Mouse (Mus musculus): ENCODE results near the gene Rassf8. TPM values are rescaled to one million over a fixed set of nuclear protein-coding genes. Genes with fewer than 3 reads are reported as not detected.

The Rassf8 gene
- polyA plus RNA-seq, 1 experiment from 2014 or later: 10.6 TPM

- no peak overlapping the region for H3K27ac ChIP-seq (ENCODE audit: poor library complexity, severe bottlenecking)
- H3K9me3 ChIP-seq (replicated peaks): no peaks in the 10 kb centered on the region
- peaks cover 6% of the 10 kb centered on the region for H3K4me1 ChIP-seq (replicated peaks)
- H3K9ac ChIP-seq: peak overlapping the region; percentile 79
- peak overlapping the region; percentile 92 for H3K4me2 ChIP-seq
- ATAC-seq (ENCODE audit: insufficient number of reproducible peaks, low FRiP score): no peak
- H3K27me3 ChIP-seq (replicated peaks): 0 out of 2 replicates have a peak, but pooled peaks cover 4% of the 10 kb centered on the region
- 13% methylated on average over 4 of the region's 4 CpGs for WGBS
- peak overlapping the region; percentile 73 for H3K4me3 ChIP-seq
- no peaks in the 10 kb centered on the region; the same call in 1 of the 2 replicates for H3K36me3 ChIP-seq
These were observed 115.8 kb downstream of the Rassf8 start for GRCm38 (mm10) chr6:145862321-145862720.

GRCm38 (mm10) chr6:145862739-145863064 lies 116.2 kb downstream of the Rassf8 start:
- peak overlapping the region; percentile 73 for H3K4me3 ChIP-seq
- H3K9ac ChIP-seq: peak overlapping the region; percentile 79
- H3K4me2 ChIP-seq: peak overlapping the region; percentile 92
- no peak for ATAC-seq (ENCODE audit: insufficient number of reproducible peaks, low FRiP score)
- peak overlapping the region; percentile 71 for H3K27ac ChIP-seq (ENCODE audit: poor library complexity, severe bottlenecking)
- 2% methylated on average over 33 of the region's 35 CpGs for WGBS
- peaks cover 6% of the 10 kb centered on the region for H3K4me1 ChIP-seq (replicated peaks)
- H3K27me3 ChIP-seq (replicated peaks): 0 out of 2 replicates have a peak, but pooled peaks cover 4% of the 10 kb centered on the region
- no peaks in the 10 kb centered on the region for H3K9me3 ChIP-seq (replicated peaks)
- H3K36me3 ChIP-seq: no peaks in the 10 kb centered on the region; the same call in 1 of the 2 replicates

GRCm38 (mm10) chr6:145863065-145863971 lies 116.8 kb downstream of the Rassf8 start:
- H3K4me2 ChIP-seq: peak overlapping the region; percentile 92
- H3K9me3 ChIP-seq (replicated peaks): no peaks in the 10 kb centered on the region
- no peaks in the 10 kb centered on the region; the same call in 1 of the 2 replicates for H3K36me3 ChIP-seq
- peak overlapping the region; percentile 79 for H3K9ac ChIP-seq
- 0 out of 2 replicates have a peak, but pooled peaks cover 4% of the 10 kb centered on the region for H3K27me3 ChIP-seq (replicated peaks)
- peak overlapping the region; percentile 73 for H3K4me3 ChIP-seq
- under 1% methylated on average over 104 of the region's 105 CpGs for WGBS
- ATAC-seq (ENCODE audit: insufficient number of reproducible peaks, low FRiP score): peak; percentile 46
- H3K27ac ChIP-seq (ENCODE audit: poor library complexity, severe bottlenecking): peak overlapping the region; percentile 71
- peaks cover 6% of the 10 kb centered on the region for H3K4me1 ChIP-seq (replicated peaks)

- Histone ChIP-seq H3K9me3 (replicated peaks) (no peaks in the 10 kb centered on the region), H3K4me2 (peak overlapping the region; percentile 92), H3K4me1 (replicated peaks) (peaks cover 7% of the 10 kb centered on the region), H3K36me3 (no peaks in the 10 kb centered on the region; the same call in 1 of the 2 replicates), H3K27me3 (replicated peaks) (0 out of 2 replicates have a peak, but pooled peaks cover 4% of the 10 kb centered on the region), H3K9ac (peak overlapping the region; percentile 79), H3K4me3 (peak overlapping the region; percentile 73), H3K27ac (ENCODE audit: poor library complexity, severe bottlenecking) (0 out of 2 replicates have a peak overlapping the region, but pooled peaks have one; percentile 71)
- ATAC-seq (ENCODE audit: insufficient number of reproducible peaks, low FRiP score): no peak
- WGBS: 2% methylated on average over 8 of the region's 8 CpGs
These were observed 117.6 kb downstream of the Rassf8 start for GRCm38 (mm10) chr6:145864171-145864570.

GRCm38 (mm10) chr6:145865289-145865885 lies 118.8 kb downstream of the Rassf8 start, which contains the start of gene Bhlhe41:
Gene Bhlhe41, minus strand, starts transcription at chr6:145865558.
- ATAC-seq (ENCODE audit: insufficient number of reproducible peaks, low FRiP score): peak; percentile 80
- peak within 1 kb of the TSS; percentile 73 for H3K4me3 ChIP-seq
- peaks cover 13% of the 10 kb centered on the region for H3K4me1 ChIP-seq (replicated peaks)
- H3K9ac ChIP-seq: peak within 1 kb of the TSS; percentile 73
- H3K9me3 ChIP-seq (replicated peaks): no peaks in the 10 kb centered on the region
- no peaks in the 10 kb centered on the region for H3K36me3 ChIP-seq
- 0 out of 2 replicates have a peak, but pooled peaks cover 4% of the 10 kb centered on the region for H3K27me3 ChIP-seq (replicated peaks)
- peak within 1 kb of the TSS; percentile 86 for H3K27ac ChIP-seq (ENCODE audit: poor library complexity, severe bottlenecking)
- H3K4me2 ChIP-seq: peak within 1 kb of the TSS; percentile 92
- WGBS: under 1% methylated on average over 56 of the region's 57 CpGs

GRCm38 (mm10) chr6:145865886-145866851 lies 119.6 kb downstream of the Rassf8 start:
- Histone ChIP-seq H3K9ac (peak overlapping the region; percentile 73), H3K9me3 (replicated peaks) (no peaks in the 10 kb centered on the region), H3K27ac (ENCODE audit: poor library complexity, severe bottlenecking) (peak overlapping the region; percentile 86), H3K36me3 (no peaks in the 10 kb centered on the region), H3K4me2 (peak overlapping the region; percentile 92), H3K4me1 (replicated peaks) (peaks cover 19% of the 10 kb centered on the region), H3K4me3 (peak overlapping the region; percentile 73), H3K27me3 (replicated peaks) (0 out of 2 replicates have a peak, but pooled peaks cover 4% of the 10 kb centered on the region)
- ATAC-seq (ENCODE audit: insufficient number of reproducible peaks, low FRiP score): peak; percentile 34; the same call in 1 of the 2 replicates
- WGBS: under 1% methylated on average over 69 of the region's 69 CpGs

GRCm38 (mm10) chr6:145867111-145867510 lies 120.6 kb downstream of the Rassf8 start:
- Histone ChIP-seq H3K36me3 (no peaks in the 10 kb centered on the region), H3K27ac (ENCODE audit: poor library complexity, severe bottlenecking) (no peak overlapping the region), H3K9ac (no peak overlapping the region), H3K9me3 (replicated peaks) (no peaks in the 10 kb centered on the region), H3K4me1 (replicated peaks) (peaks cover 25% of the 10 kb centered on the region), H3K4me3 (no peak overlapping the region), H3K4me2 (peak overlapping the region; percentile 92; the same call in 1 of the 2 replicates), H3K27me3 (replicated peaks) (0 out of 2 replicates have a peak, but pooled peaks cover 4% of the 10 kb centered on the region)
- WGBS: 58% methylated on average over 3 of the region's 3 CpGs
- ATAC-seq (ENCODE audit: insufficient number of reproducible peaks, low FRiP score): no peak

Other genes with a start within 250 kb of the Rassf8 start
- gene Lmntd1, start 132.4 kb upstream of the Rassf8 start, polyA plus RNA-seq (2016; fragmentation: Nextera tagmentation; extraction: Ambion mirVana): 7.0 and 7.7 TPM in 2 replicates
- gene Tuba3b, start 131.0 kb upstream of the Rassf8 start, polyA plus RNA-seq (2016; fragmentation: Nextera tagmentation; extraction: Ambion mirVana): not detected in 2 replicates
- 6.5 and 6.9 TPM in 2 replicates for gene Bhlhe41, start 118.8 kb downstream of the Rassf8 start, polyA plus RNA-seq (2016; fragmentation: Nextera tagmentation; extraction: Ambion mirVana)
- gene Sspn, start 184.9 kb downstream of the Rassf8 start, polyA plus RNA-seq (2016; fragmentation: Nextera tagmentation; extraction: Ambion mirVana): 64.9 and 68.6 TPM in 2 replicates

Measured in heart, embryonic 12.5 days (tissue).